Mouse (Mus musculus): ENCODE measurements at regions not wholly inside any gene's neighbourhood (a gene's known extent, or its start where the extent isn't known, plus 50 kb on each side); places are given as distances from the start of the nearest gene placed in this dataset.

DNA sequence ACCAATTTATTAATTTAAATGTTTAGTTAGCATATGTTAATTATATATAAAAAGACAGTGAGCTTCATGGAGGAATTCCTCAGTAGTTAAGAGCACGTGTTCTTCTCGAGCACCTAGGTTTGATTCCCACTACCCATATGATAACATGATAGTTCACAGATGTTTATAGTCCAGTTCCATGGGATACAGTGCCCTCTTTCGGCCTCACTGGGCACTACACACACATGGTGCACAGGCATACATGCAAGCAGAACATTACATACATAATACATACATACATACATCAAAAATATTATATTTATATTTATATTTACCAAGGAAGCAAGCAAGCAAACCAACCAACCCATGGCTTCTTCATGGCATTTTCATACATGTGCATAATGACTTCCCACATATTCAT, 51.6 kb upstream of the Fam180a start:
- in situ Hi-C loops (cut with MboI; ENCODE audit: low sequenced_read_pairs in 2 of 2, unreplicated experiment in 2 of 2) = loop anchor here in 1 of 2 experiments (25.0 kb wide), 1 partner anchor 1010 kb away; the partner anchor contains the start of gene Chrm2
- Histone ChIP-seq H3K9me3 (ENCODE audit: control insufficient read depth, insufficient read depth, low read depth, low read length) (no peaks in the 10 kb centered on the region), H3K4me3 (ENCODE audit: insufficient read depth in 1 of 2, low read depth in 1 of 2, low read length in 2 of 2, poor library complexity in 1 of 2, severe bottlenecking in 1 of 2) (no peak overlapping the region), H3K36me3 (ENCODE audit: control insufficient read depth, insufficient read depth, low read length, poor library complexity, severe bottlenecking) (no peaks in the 10 kb centered on the region), H3K9ac (ENCODE audit: insufficient read depth, low read depth, low read length, poor library complexity, severe bottlenecking) (no peak overlapping the region), H3K4me1 (ENCODE audit: control insufficient read depth in 2 of 2, insufficient read depth in 2 of 2, low read length in 2 of 2, poor library complexity in 1 of 2) (no peaks in the 10 kb centered on the region), H3K27ac (ENCODE audit: insufficient read depth, low read depth, low read length, poor library complexity, severe bottlenecking) (no peak overlapping the region)
- no peak for DNase-seq (ENCODE audit: low read depth, low spot score)
- TF ChIP-seq CHD2 (IDR thresholded peaks at IDR 0.05; ENCODE audit: low read depth, low read length) = no peak
- no peak for TF ChIP-seq ZNF384 (IDR thresholded peaks at IDR 0.05; ENCODE audit: low read depth, low read length)
- TF ChIP-seq ZC3H11A (IDR thresholded peaks at IDR 0.05; ENCODE audit: borderline replicate concordance, low read depth, low read length) = no peak
- TF ChIP-seq HCFC1 (IDR thresholded peaks at IDR 0.05; ENCODE audit: borderline replicate concordance, insufficient read depth, low read length) = no peak
- TF ChIP-seq MAFK (IDR thresholded peaks at IDR 0.05; ENCODE audit: insufficient read depth, low read depth, low read length) = no peak

DNA sequence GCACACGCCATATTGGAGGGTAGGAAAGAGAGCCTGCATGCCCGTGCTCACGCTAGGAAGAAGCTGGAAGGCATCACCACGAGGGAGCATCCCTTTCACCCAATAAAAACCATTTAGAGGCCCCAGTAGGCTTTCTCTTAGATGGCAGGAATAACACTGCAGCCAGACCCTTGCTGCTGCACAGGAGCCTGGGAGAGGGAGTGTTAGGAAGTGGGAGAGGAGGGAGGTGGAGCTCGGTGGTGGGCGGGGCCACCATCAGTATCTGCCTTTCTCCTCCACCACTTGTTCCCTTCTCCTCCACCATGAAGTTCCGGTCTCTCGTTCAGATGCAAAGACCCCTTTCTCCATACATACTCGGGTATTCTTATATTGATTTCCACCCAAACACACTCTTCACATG, 50.6 kb upstream of the Fam180a start:
- no peak overlapping the region for H3K4me3 ChIP-seq (ENCODE audit: insufficient read depth in 1 of 2, low read depth in 1 of 2, low read length in 2 of 2, poor library complexity in 1 of 2, severe bottlenecking in 1 of 2)
- H3K9me3 ChIP-seq (ENCODE audit: control insufficient read depth, insufficient read depth, low read depth, low read length) = no peaks in the 10 kb centered on the region
- no peaks in the 10 kb centered on the region for H3K36me3 ChIP-seq (ENCODE audit: control insufficient read depth, insufficient read depth, low read length, poor library complexity, severe bottlenecking)
- no peaks in the 10 kb centered on the region for H3K4me1 ChIP-seq (ENCODE audit: control insufficient read depth in 2 of 2, insufficient read depth in 2 of 2, low read length in 2 of 2, poor library complexity in 1 of 2)
- in situ Hi-C loops (cut with MboI; ENCODE audit: low sequenced_read_pairs in 2 of 2, unreplicated experiment in 2 of 2) = loop anchor here in 1 of 2 experiments (25.0 kb wide), 1 partner anchor 1011 kb away; the partner anchor contains the start of gene Chrm2
- no peak overlapping the region for H3K27ac ChIP-seq (ENCODE audit: insufficient read depth, low read depth, low read length, poor library complexity, severe bottlenecking)
- TF ChIP-seq CHD2 (IDR thresholded peaks at IDR 0.05; ENCODE audit: low read depth, low read length) = no peak
- TF ChIP-seq ZC3H11A (IDR thresholded peaks at IDR 0.05; ENCODE audit: borderline replicate concordance, low read depth, low read length) = no peak
- TF ChIP-seq ZNF384 (IDR thresholded peaks at IDR 0.05; ENCODE audit: low read depth, low read length) = no peak
- TF ChIP-seq MAFK (IDR thresholded peaks at IDR 0.05; ENCODE audit: insufficient read depth, low read depth, low read length) = no peak
- TF ChIP-seq HCFC1 (IDR thresholded peaks at IDR 0.05; ENCODE audit: borderline replicate concordance, insufficient read depth, low read length) = no peak
- DNase-seq (ENCODE audit: low read depth, low spot score) = no peak
- H3K9ac ChIP-seq (ENCODE audit: insufficient read depth, low read depth, low read length, poor library complexity, severe bottlenecking) = no peak overlapping the region

Data from ES-E14 (cell line).